Mouse (Mus musculus): ENCODE data around the gene Mrrf.

Mrrf gene

DNA sequence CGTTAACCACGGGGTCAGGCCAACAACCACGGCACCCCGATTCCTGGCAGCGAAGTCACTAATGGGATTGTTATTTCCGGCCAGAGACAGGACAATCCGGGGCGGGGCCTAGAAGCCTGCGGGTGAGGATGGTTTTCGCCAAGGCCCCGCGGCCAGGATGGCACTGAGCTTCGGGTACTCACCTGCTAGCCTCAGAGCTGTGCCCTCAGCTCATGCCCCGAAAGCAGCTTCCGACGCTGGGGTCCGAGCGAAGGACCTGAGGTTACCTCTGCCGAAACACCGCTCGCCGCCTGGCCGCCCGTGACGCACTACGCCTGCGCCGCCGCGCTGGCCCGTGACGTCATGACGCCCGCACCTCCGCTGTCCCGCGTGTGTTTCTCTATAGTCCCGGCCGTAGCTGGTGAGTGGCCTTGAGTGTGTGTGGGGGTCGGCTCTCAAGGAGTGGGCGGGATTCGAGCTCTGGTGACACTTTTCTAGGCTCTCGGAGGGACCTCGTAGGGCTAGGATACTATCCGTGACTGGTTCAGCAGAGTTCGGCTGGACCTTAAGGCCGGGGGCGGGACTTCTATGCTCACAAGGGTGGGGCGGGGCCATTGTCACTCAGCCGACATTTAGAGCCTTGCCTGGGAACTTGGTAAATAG, at the start of gene Mrrf, which contains the start of gene Rbm18:
Gene Mrrf (plus strand): TSS at position 90 of the 642 bp plus-strand sequence.
Gene Rbm18 (minus strand): TSS at position 474 of the 642 bp plus-strand sequence.
- in situ Hi-C loops (cut with MboI; ENCODE audit: low pct_unique_long_range_greater_than_20kb in 1 of 2, low sequenced_read_pairs in 2 of 2, unreplicated experiment in 1 of 2) = no loop called here

GRCm38 (mm10) chr2:36089190-36089589, 47.0 kb upstream of the Mrrf start:
- in situ Hi-C loops (cut with MboI; ENCODE audit: low pct_unique_long_range_greater_than_20kb in 1 of 2, low sequenced_read_pairs in 2 of 2, unreplicated experiment in 1 of 2) = no loop called here

- in situ Hi-C loops (cut with MboI; ENCODE audit: low pct_unique_long_range_greater_than_20kb in 1 of 2, low sequenced_read_pairs in 2 of 2, unreplicated experiment in 1 of 2) = no loop called here
These were observed 45.1 kb upstream of the Mrrf start for GRCm38 (mm10) chr2:36090853-36091741.

GRCm38 (mm10) chr2:36092748-36093147, 43.4 kb upstream of the Mrrf start:
- in situ Hi-C loops (cut with MboI; ENCODE audit: low pct_unique_long_range_greater_than_20kb in 1 of 2, low sequenced_read_pairs in 2 of 2, unreplicated experiment in 1 of 2) = no loop called here

- in situ Hi-C loops (cut with MboI; ENCODE audit: low pct_unique_long_range_greater_than_20kb in 1 of 2, low sequenced_read_pairs in 2 of 2, unreplicated experiment in 1 of 2) = no loop called here
These were observed 42.9 kb upstream of the Mrrf start for GRCm38 (mm10) chr2:36093301-36093700.

- in situ Hi-C loops (cut with MboI; ENCODE audit: low pct_unique_long_range_greater_than_20kb in 1 of 2, low sequenced_read_pairs in 2 of 2, unreplicated experiment in 1 of 2) = no loop called here
These were observed 42.2 kb upstream of the Mrrf start for GRCm38 (mm10) chr2:36093914-36094475.

- in situ Hi-C loops (cut with MboI; ENCODE audit: low pct_unique_long_range_greater_than_20kb in 1 of 2, low sequenced_read_pairs in 2 of 2, unreplicated experiment in 1 of 2) = no loop called here
These were observed 38.9 kb upstream of the Mrrf start for GRCm38 (mm10) chr2:36097129-36097815.

GRCm38 (mm10) chr2:36098021-36098420, 38.2 kb upstream of the Mrrf start:
- in situ Hi-C loops (cut with MboI; ENCODE audit: low pct_unique_long_range_greater_than_20kb in 1 of 2, low sequenced_read_pairs in 2 of 2, unreplicated experiment in 1 of 2) = no loop called here

- in situ Hi-C loops (cut with MboI; ENCODE audit: low pct_unique_long_range_greater_than_20kb in 1 of 2, low sequenced_read_pairs in 2 of 2, unreplicated experiment in 1 of 2) = no loop called here
These were observed 36.5 kb upstream of the Mrrf start for GRCm38 (mm10) chr2:36099739-36100138.

DNA sequence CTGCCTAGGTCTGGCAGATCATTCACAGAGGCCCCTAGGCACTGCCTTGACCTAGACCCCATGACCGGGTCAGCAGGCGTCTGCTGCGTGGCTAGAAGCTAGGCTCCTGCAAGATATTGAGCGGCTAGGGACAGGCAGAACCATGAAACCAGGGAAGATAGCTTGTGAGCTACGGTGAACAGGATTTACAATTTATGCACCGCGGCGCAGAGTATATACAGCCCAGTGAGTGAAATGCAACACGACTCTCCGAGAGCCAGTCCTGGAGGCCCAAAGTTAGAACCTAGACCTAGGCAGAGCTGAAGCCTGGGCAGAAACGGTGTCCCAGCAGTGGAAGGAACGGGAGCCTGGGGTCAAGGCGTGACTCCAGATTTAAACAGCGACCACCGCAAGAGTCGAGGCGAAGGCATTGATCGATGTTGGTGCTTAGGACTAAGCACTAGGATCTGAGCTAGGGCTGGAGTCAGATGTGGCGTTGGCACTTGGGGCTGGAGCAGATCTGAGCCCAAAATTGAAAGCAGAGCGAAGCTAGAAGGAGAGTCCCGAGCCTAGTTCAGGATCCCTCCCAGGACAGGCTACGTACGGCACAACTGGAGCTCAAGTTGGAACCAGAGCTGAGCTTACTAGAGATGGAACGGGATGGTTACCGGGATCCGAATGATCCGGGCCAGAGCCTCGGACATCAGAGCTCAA, 34.2 kb upstream of the Mrrf start:
- in situ Hi-C loops (cut with MboI; ENCODE audit: low pct_unique_long_range_greater_than_20kb in 1 of 2, low sequenced_read_pairs in 2 of 2, unreplicated experiment in 1 of 2) = no loop called here

- in situ Hi-C loops (cut with MboI; ENCODE audit: low pct_unique_long_range_greater_than_20kb in 1 of 2, low sequenced_read_pairs in 2 of 2, unreplicated experiment in 1 of 2) = no loop called here
These were observed 33.6 kb upstream of the Mrrf start for GRCm38 (mm10) chr2:36102559-36102946.

GRCm38 (mm10) chr2:36103069-36103554, 33.1 kb upstream of the Mrrf start:
- in situ Hi-C loops (cut with MboI; ENCODE audit: low pct_unique_long_range_greater_than_20kb in 1 of 2, low sequenced_read_pairs in 2 of 2, unreplicated experiment in 1 of 2) = no loop called here

DNA sequence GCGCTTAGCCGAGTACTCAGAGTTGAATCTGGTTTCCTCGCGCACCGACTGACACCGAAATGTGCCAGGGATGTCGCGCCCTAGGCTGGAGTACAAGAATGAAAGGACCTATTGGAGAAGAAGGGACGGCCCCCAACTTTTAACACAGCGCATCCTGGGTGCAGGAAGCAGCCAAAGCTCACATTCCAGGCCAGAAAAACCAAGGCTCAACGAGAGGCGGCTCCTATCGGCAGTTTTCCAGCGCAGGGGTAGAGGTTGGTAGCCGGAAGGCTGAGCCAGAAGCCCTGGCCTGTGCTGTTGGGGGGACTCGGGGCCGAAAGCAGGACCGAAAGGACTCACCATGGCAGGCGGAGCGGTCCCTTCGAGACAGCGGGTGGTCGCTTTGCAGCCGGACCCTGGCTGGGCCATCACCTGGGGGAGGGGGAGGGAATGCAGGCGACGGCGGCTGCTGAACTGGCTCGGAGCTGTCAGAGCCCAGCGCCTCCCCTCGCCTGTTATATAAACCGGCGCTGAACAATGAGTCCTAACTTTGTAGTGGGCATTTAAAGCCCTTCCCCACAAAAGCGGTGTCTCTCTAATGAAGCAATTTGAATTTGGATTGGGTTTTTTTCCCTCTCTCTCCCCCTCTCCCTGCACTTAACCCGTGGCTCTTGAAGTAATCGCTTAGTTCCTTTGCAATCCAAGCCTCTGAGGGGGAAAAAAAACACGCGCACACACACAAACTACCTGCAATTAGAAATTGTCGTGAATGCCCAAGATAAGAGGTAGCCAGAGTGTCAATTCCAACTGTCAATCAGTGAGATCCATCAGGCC, 32.4 kb upstream of the Mrrf start:
- in situ Hi-C loops (cut with MboI; ENCODE audit: low pct_unique_long_range_greater_than_20kb in 1 of 2, low sequenced_read_pairs in 2 of 2, unreplicated experiment in 1 of 2) = no loop called here

DNA sequence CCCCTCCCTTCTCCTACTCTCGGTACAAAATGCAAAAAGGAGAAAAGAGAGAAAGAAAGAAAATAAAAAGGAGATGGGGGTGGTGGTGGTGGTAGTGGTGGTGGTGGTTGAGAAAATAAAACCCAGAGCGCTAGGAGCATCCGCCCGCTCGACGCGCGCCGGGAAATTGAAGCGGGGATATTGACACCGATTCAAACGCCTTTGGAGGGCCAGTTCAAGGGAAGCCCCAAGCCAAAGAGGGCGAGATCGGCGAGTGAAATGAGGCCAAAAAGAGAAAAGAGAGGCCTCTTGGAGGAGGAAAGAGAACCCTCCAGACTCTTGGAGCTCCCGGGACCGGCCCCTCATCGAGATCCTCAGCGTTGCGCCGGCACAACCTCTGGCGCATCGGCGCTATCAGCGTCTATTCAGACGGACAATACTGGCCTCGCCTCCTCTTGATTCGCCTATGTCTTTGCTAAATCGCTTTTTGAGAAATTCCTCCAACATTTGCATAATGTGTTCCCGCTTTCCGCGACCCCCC, 31.7 kb upstream of the Mrrf start:
- in situ Hi-C loops (cut with MboI; ENCODE audit: low pct_unique_long_range_greater_than_20kb in 1 of 2, low sequenced_read_pairs in 2 of 2, unreplicated experiment in 1 of 2) = no loop called here

DNA sequence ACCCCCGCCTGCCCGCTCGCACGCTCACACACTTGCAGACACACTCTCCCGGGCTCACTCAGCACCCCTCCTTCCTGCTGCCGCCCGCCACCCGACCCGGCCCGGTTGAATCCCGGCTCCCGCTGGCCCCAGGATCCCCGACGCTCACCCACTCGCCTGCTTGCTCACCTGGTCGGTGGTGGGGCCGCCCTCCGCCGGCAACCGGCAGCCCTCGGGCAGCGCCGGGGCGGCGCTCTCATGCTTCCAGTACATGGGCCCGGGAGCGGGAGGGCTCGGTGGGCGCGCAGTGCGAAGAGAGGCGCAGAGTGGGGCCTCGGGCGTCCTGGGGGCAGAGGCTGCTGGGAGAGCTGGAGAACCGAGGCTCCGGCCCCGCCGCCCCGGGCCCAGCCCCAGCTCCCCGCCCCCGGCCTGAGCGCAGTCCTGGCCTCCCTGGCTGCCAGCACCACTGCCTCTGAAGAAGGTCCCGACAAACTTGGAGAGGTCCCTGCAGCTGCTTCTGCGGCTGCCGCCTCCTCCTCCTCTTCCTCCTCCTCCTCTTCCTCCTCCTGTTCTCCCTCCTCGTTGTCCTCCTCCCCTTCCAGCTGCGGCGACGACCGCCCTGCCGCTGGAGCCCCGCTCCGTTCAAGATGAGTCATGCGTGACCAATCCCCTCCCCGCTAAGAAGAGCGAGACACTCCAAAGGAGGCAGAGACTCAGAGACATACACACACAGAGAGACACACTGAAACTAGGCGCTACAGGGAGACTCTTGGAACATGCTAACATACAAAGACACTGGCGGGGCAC, 31.0 kb upstream of the Mrrf start, which contains the start of gene Lhx6:
Gene Lhx6 (minus strand): TSS at position 453 of the 786 bp plus-strand sequence.
- in situ Hi-C loops (cut with MboI; ENCODE audit: low pct_unique_long_range_greater_than_20kb in 1 of 2, low sequenced_read_pairs in 2 of 2, unreplicated experiment in 1 of 2) = no loop called here

GRCm38 (mm10) chr2:36108615-36109014, 27.6 kb upstream of the Mrrf start:
- in situ Hi-C loops (cut with MboI; ENCODE audit: low pct_unique_long_range_greater_than_20kb in 1 of 2, low sequenced_read_pairs in 2 of 2, unreplicated experiment in 1 of 2) = no loop called here

Data from mouse embryonic stem cell (cell line).